Mouse (Mus musculus) heart, adult 8-10 months (tissue): ENCODE results near the gene Nectin1. TPM values are rescaled to one million over a fixed set of nuclear protein-coding genes. Genes with fewer than 3 reads are reported as not detected.

Experiments used
- DNase-seq: peaks from one replicate; pipeline ENCODE4 v3.0.0; 2022; ENCODE audit warnings: low spot score
- total RNA-seq, 4 experiments: library from RNA; stranded (reverse); gene quantifications; 2 replicates each; pipeline ENCODE4 v1.2.4; 2022

Nectin1 gene
- total RNA-seq, 4 experiments from 2014 or later = 1.6 to 3.5 (median 2.2) TPM

DNA sequence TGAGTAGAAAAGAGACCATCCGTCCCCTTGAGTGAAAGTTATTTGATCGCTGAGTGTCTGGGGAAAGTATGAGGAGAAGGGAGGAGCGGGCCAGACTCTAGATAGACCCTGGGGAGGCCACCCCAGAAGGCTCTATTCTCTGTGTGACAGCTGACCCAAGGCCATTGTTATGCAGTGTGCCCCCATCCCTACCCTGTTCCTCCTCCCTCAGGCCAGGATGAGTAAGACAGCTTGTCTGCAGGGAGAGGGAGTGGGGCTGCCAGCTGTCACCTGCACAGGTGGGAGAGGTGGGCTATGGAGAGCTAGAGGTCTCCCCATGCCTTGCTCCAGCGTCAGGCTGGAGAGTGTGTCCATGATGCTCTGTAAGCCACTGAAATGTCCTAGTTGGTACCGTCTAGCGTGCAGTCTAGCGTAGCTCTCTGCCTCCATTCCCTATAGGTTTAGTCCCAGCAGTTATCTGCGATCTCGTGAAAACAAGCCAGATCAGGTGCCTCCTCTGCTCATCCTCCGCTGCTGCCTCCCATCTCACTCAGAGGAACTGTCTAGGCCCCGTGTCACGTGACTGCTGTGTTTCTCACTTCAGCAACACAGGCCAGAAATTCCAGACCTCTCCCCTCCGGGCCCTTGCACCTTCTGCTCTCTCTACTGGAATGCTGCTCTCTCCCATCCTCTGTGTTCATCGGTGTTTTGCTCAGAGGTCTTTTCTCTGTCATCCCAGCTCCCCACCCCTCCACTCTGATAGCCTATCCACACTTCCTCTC is 21.8 kb downstream of the Nectin1 start:
- no peak for DNase-seq

DNA sequence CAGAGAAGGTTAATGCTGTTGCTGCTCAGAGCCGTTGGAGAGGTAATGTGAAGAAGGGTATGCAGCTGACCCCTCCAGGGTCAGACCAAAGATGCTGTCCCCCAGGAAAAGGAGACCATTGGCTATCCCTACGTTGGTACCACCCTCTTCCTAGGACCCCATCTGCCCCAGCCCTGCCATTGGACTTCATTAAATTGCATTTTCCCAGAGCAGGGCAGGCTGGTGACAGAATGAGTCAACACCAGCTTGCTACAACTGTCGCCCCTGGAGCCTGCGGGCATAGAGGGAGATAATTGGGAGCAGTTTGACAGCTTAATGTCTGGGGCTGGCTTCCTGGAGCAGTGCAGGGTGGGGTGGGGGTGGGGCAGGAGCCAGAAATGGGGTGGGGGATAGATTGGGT is 25.0 kb downstream of the Nectin1 start:
- DNase-seq = no peak

- DNase-seq = no peak
These were observed 25.4 kb downstream of the Nectin1 start for GRCm38 (mm10) chr9:43769228-43769627.

GRCm38 (mm10) chr9:43769940-43770339 is 26.2 kb downstream of the Nectin1 start:
- no peak for DNase-seq

DNA sequence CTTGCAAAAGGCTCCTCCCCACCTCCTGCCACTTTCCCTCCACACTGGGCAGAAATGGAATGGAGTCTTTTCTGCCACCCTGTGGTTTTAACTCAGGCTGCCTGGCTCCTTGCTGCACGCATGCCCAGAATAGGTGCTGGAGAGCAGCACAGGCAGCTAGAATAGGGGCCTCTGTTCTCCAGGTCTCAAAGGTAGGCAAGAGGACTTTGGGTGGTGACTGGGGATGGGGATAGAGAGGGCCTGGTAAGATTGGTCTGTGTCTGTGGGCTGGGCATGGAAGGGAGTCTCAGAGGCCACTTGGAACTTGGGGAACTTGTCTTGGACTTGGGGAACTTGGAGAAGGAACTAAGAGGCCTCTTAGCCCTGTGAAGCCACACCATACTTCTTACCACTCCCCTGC is 27.3 kb downstream of the Nectin1 start:
- DNase-seq = no peak

DNA sequence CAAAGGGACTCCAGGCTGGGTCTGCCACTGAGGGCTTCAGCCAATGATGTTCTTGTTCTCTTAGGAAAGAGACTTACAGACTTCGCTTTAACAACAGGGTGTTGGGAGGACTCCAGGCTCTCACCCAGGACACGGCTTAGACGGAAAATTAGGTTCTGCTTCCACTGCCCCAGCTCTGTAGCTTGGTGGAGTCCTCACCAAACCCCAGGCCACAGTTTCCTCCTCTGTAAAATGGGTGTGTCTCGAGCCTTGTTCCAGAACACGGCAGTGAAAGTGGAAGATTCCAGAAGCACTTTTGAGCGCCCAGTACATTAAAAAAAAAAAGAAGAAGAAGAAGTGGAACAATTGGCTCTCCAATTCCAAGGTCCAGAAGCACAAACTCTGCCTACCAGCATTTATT is 28.7 kb downstream of the Nectin1 start:
- DNase-seq = no peak

DNA sequence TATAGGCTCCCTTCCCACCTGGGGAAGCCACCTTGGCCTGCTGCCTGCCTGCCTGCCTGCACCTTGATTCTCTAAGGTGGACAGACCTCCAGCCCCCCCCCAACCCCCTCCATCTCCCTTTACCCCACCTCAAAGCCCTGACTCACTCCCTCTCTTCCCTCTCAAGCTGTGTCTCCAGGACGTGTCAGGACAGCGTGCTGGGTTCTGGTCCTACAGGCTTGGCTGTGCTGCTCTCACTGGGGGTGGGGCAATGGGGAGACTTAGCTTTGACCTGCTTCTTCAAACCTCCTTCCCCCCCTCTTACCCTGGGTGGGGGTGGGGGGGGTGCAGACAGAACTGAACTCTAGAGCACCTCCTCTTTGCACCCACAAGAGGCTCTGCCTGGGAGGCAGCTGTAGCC is 29.7 kb downstream of the Nectin1 start:
- no peak for DNase-seq

DNA sequence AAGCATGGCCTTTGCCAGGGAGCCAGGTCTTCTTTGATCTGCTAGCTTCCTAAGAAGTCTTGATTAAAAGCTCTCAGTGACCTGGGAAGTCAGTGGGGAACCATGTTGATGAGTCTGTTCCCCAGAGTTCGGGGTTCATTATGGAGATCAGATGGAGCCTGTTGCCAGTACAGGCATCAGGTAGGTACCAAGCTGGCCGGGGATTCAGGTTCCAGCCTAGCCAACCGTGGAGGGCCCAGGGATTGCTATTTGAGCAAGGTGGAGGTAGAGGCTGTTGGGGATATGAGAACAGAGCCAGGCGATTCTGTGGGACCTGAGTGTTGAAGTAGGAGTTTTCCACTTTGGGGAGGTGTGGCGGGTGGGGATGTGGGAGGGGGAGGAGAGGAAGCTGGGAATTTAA is 30.6 kb downstream of the Nectin1 start:
- no peak for DNase-seq

GRCm38 (mm10) chr9:43776231-43776630 is 32.4 kb downstream of the Nectin1 start:
- DNase-seq = no peak

DNA sequence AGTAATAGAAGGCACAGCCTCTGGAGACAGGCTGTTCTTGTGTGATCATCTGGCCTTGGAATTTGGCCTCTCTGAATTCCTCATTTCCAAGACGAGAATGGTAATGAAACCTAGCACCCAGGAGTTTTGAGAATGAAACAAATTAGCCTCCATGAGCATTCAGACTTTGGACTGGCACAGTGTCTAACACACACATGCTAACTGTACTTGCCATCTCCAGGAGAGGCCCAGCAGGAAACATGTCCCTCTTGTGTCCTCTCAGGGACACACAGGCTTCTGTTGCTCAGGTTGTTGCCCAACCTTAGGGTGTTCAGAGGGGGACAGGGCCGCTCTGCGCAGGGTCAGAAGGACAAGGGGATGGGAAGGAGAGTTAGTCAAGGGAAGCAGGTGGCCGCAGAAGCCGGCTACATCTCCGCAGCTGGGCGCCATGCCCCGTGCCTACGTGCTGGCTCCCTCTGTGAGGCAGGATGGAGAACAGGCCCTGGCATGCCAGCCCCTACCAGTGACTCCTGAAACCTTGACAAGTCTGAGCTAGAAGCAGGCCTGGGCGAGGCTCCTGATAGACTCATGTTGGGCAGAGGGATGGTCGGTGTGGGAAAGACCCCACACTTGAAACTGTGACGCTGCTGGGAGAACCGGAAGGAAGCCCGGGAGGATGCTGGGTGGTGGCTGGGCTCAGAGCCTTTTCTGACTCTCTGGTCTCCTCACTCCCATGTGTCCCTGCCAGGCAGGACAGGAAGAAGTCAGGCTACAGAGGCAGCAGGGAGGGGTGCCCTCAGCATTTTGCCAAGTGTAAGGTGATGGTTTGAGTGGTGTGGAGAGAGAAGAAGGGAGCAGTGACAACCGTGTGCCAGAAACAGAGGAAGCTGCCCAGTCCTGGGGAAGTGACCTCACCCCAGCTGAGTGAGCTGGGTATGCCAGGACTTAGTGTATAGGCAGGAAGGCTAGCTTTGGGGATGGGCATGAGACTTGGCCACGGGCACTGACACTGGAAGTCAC is 33.9 kb downstream of the Nectin1 start:
- DNase-seq = no peak

- DNase-seq = no peak
These were observed 37.1 kb downstream of the Nectin1 start for GRCm38 (mm10) chr9:43780883-43781282.

DNA sequence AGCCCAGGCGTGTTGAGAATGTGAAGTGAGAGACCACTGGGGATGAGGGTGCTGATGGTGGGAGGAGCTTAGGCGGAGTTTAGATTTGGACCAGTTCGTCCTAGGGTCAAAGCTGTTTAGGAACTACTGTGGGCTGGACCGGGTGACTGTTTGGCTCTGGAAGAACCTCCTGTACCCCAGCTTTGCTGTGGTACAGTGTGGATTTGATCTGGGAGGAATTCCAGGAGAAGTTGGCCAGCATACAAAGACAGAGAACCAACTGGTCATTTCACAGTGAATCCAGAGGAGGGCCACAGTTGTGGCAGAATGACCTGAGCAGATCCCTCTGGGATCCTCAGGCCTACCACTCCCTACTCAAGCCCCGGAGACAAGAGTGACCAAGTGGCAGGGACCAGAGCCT is 38.6 kb downstream of the Nectin1 start:
- no peak for DNase-seq

GRCm38 (mm10) chr9:43783959-43784358 is 40.2 kb downstream of the Nectin1 start:
- no peak for DNase-seq

DNA sequence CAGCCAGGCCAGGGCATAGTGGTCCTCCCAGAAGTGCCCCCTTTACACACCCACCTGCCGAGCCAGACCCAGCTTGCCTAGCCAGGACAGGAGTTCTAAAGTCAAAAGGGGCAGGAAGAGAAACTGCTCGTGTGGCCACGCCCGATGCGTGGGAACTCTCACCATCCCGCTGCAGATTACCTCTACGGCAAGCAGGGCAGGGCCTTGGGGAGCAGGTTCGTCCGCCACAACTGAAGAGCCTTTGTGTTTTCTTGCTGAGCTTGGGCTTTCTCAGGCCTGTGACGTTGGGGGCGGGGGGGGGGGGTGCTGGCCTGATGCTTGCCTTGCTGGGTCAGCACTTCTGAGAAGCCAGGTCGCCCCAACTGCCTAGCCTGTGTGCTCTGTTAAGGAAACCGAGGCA is 41.1 kb downstream of the Nectin1 start:
- DNase-seq = no peak

GRCm38 (mm10) chr9:43787591-43787990 is 43.8 kb downstream of the Nectin1 start:
- no peak for DNase-seq

DNA sequence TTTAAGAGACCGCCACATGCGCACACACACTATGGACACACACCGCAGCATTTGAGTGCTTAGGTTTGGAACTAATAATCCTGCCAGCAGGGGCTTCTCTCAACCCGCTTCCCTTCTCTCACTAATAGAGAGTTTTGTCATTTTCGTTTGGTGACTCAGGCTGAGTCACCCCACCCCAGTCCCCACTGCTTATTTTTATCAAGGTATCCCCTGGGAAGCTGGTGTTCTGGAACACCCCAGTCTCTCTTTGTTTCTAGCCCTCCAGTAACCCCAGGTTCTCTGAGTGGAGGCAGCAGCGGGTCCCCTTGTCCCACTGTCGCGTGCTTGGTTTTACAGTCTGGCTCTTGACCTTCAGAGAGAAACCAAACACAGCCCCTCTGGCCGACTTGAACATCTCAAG is 48.9 kb downstream of the Nectin1 start:
- DNase-seq = no peak

DNA sequence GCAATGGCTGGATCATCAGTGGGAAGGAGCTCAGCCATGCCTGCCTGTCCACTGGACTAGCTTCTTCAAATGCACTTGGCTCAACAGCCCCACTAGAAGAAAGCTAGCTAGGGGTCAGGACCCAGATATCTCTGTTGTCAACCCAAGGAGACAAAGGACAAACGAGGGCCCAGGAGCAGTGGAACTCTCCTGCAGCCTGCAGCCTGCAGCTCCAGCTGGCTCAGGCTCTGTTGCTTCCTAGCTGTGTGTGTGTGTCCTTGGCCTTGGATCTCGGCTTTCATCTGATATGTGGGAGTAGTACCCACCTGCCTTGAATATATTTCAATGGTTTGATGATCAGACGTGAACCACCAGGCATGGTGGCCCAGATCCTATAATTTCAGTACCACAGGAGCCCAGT is 49.6 kb downstream of the Nectin1 start:
- DNase-seq = no peak

DNA sequence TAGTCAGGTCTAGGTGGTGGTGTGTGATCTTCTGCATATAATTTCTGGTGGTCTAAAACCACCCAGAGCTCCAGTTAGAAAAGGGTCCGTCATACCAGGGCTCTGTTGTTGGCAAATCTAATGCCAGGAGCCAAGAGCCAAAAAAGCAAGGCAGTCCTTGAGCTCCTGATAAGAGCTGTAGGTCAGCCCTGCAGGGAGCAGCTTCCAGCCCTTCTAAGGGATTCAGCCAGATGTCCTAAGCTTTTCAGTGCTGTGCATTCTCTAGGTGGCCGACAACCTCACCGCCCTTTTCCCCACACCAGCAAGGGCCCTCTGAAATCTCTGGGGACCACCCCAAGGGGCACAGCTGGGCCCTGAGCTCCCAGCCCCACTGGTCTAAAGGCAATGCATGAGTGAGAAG is 52.2 kb downstream of the Nectin1 start:
- DNase-seq = no peak

- DNase-seq = peak; percentile 52
These were observed 53.3 kb downstream of the Nectin1 start for GRCm38 (mm10) chr9:43796841-43797740.

DNA sequence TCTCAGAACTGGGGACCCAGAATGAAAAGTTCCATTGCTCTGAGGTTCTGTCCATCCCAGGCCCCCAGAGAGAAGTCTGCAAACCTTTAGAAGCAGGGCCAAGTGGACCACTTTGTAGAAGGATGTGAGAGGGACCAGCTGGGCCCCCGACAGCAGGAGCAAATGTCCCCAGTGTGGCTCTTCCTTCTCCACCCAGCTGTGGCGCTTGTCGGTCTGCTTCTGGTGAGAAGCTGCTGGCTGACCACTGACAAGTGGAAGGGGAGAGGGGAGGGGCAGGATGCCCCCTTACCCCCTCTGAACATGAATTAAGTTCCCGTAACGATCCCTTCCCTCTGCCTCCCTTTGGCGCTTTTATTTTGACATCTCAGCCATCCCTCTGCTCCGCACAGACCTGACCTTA is 54.0 kb downstream of the Nectin1 start:
- no peak for DNase-seq

GRCm38 (mm10) chr9:43800525-43800924 is 56.7 kb downstream of the Nectin1 start:
- DNase-seq = no peak

DNA sequence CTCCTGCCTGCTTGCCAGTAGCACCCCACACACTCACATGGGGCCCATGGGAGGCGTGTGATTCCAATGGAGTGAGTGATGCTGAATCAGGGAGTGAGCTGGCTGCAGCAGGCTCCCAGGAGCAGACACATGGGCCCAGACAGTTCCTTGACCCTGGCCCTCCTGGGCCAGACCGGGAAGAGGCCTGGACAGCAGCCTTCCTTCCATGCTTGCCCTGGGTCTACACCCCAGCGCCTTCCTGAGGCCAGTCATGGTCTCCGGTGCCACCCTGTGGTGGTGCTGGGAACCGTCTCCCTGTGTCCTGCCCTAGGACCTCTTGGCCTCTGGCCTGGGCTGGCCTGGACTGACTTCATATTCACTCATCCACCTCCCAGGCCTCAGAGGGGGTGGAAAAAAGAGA is 58.1 kb downstream of the Nectin1 start:
- peak; percentile 76 for DNase-seq
